Mouse (Mus musculus): ENCODE measurements around the gene Foxd1.

The Foxd1 gene

GRCm38 (mm10) chr13:98354871-98355558, 973 bp downstream of the Foxd1 start:
- in situ Hi-C loops (cut with MboI; ENCODE audit: low sequenced_read_pairs) = no loop called here

- in situ Hi-C loops (cut with MboI; ENCODE audit: low sequenced_read_pairs) = no loop called here
These were observed 1.6 kb downstream of the Foxd1 start for GRCm38 (mm10) chr13:98355559-98356111.

- in situ Hi-C loops (cut with MboI; ENCODE audit: low sequenced_read_pairs) = no loop called here
These were observed 2.3 kb downstream of the Foxd1 start for GRCm38 (mm10) chr13:98356176-98356972.

GRCm38 (mm10) chr13:98356973-98357425, 3.0 kb downstream of the Foxd1 start:
- in situ Hi-C loops (cut with MboI; ENCODE audit: low sequenced_read_pairs) = no loop called here

- in situ Hi-C loops (cut with MboI; ENCODE audit: low sequenced_read_pairs) = no loop called here
These were observed 3.7 kb downstream of the Foxd1 start for GRCm38 (mm10) chr13:98357433-98358423.

- in situ Hi-C loops (cut with MboI; ENCODE audit: low sequenced_read_pairs) = no loop called here
These were observed 4.6 kb downstream of the Foxd1 start for GRCm38 (mm10) chr13:98358424-98359181.

- in situ Hi-C loops (cut with MboI; ENCODE audit: low sequenced_read_pairs) = no loop called here
These were observed 5.3 kb downstream of the Foxd1 start for GRCm38 (mm10) chr13:98359337-98359736.

- in situ Hi-C loops (cut with MboI; ENCODE audit: low sequenced_read_pairs) = no loop called here
These were observed 6.3 kb downstream of the Foxd1 start for GRCm38 (mm10) chr13:98360391-98360790.

GRCm38 (mm10) chr13:98361161-98361560, 7.1 kb downstream of the Foxd1 start:
- in situ Hi-C loops (cut with MboI; ENCODE audit: low sequenced_read_pairs) = no loop called here

GRCm38 (mm10) chr13:98363046-98363445, 9.0 kb downstream of the Foxd1 start:
- in situ Hi-C loops (cut with MboI; ENCODE audit: low sequenced_read_pairs) = no loop called here

- in situ Hi-C loops (cut with MboI; ENCODE audit: low sequenced_read_pairs) = no loop called here
These were observed 11.0 kb downstream of the Foxd1 start for GRCm38 (mm10) chr13:98365081-98365480.

GRCm38 (mm10) chr13:98365766-98366421, 11.9 kb downstream of the Foxd1 start:
- in situ Hi-C loops (cut with MboI; ENCODE audit: low sequenced_read_pairs) = no loop called here

- in situ Hi-C loops (cut with MboI; ENCODE audit: low sequenced_read_pairs) = no loop called here
These were observed 12.6 kb downstream of the Foxd1 start for GRCm38 (mm10) chr13:98366469-98367275.

- in situ Hi-C loops (cut with MboI; ENCODE audit: low sequenced_read_pairs) = no loop called here
These were observed 13.6 kb downstream of the Foxd1 start for GRCm38 (mm10) chr13:98367601-98368000.

GRCm38 (mm10) chr13:98369046-98369445, 15.0 kb downstream of the Foxd1 start:
- in situ Hi-C loops (cut with MboI; ENCODE audit: low sequenced_read_pairs) = no loop called here

GRCm38 (mm10) chr13:98374560-98374959, 20.5 kb downstream of the Foxd1 start:
- in situ Hi-C loops (cut with MboI; ENCODE audit: low sequenced_read_pairs) = no loop called here

- in situ Hi-C loops (cut with MboI; ENCODE audit: low sequenced_read_pairs) = no loop called here
These were observed 20.9 kb downstream of the Foxd1 start for GRCm38 (mm10) chr13:98374979-98375378.

- in situ Hi-C loops (cut with MboI; ENCODE audit: low sequenced_read_pairs) = no loop called here
These were observed 23.7 kb downstream of the Foxd1 start for GRCm38 (mm10) chr13:98377746-98378145.

- in situ Hi-C loops (cut with MboI; ENCODE audit: low sequenced_read_pairs) = no loop called here
These were observed 28.7 kb downstream of the Foxd1 start for GRCm38 (mm10) chr13:98382751-98383150.

Data from CH12F3 (cell line).